Mouse (Mus musculus): ENCODE data around the gene Tcaf3. TPM values are rescaled to one million over a fixed set of nuclear protein-coding genes. Genes with fewer than 3 reads are reported as not detected.

Gene Tcaf3
- total RNA-seq, 1 experiment: not detected

DNA sequence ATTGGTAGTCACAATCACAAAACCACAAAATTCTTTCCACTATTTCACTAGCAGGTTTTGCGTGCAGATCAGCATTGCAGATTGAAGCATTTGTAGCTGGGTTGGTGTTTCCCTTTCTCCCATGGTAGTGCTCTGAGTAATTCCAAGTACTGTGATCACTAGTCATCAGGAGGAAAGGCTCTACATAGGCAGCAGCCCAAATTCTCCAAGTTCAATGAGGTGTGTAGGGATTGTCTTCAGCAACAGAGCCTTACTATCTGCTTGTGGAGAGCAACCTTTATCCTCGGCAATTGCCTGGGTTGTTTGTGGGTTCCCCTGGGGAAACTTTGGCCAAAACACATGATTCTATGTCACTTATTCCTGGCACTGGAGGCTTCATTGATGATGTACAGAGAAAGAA, 19.4 kb upstream of the Tcaf3 start:
- no peaks in the 10 kb centered on the region for H3K9me3 ChIP-seq (ENCODE audit: control insufficient read depth, insufficient read depth, low read depth, low read length)
- H3K9ac ChIP-seq (ENCODE audit: insufficient read depth, low read depth, low read length, poor library complexity, severe bottlenecking): no peak overlapping the region
- no peaks in the 10 kb centered on the region for H3K36me3 ChIP-seq (ENCODE audit: control insufficient read depth, insufficient read depth, low read length, poor library complexity, severe bottlenecking)
- in situ Hi-C loops (cut with MboI; ENCODE audit: low sequenced_read_pairs in 2 of 2, unreplicated experiment in 2 of 2): no loop called here
- no peak for DNase-seq (ENCODE audit: low read depth, low spot score)
- no peak overlapping the region for H3K4me3 ChIP-seq (ENCODE audit: insufficient read depth in 1 of 2, low read depth in 1 of 2, low read length in 2 of 2, poor library complexity in 1 of 2, severe bottlenecking in 1 of 2)
- TF ChIP-seq MAFK (IDR thresholded peaks at IDR 0.05; ENCODE audit: insufficient read depth, low read depth, low read length) (no peak), HCFC1 (IDR thresholded peaks at IDR 0.05; ENCODE audit: borderline replicate concordance, insufficient read depth, low read length) (no peak), CHD2 (IDR thresholded peaks at IDR 0.05; ENCODE audit: low read depth, low read length) (no peak)
- H3K27ac ChIP-seq (ENCODE audit: insufficient read depth, low read depth, low read length, poor library complexity, severe bottlenecking): no peak overlapping the region
- H3K4me1 ChIP-seq (ENCODE audit: control insufficient read depth in 2 of 2, insufficient read depth in 2 of 2, low read length in 2 of 2, poor library complexity in 1 of 2): no peaks in the 10 kb centered on the region

DNA sequence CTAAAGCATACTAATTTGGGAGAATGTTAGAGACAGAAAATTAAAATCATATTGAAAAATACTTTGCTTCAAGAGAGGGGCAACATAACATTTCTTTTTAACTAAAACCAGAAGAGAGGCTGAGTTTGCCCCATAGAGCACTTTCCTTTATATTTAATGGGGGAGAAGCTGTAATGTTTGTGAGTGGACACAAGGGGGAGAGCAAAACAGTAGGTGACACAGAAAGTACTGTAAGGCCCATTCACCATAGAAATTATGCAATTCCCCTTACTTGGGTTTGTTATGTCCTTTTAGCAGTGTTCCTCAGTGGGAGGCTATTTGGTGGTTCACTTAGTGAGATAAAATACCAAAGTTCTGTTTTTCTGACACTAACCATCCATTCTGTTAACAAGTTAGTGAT, 14.7 kb upstream of the Tcaf3 start:
- in situ Hi-C loops (cut with MboI; ENCODE audit: low sequenced_read_pairs in 2 of 2, unreplicated experiment in 2 of 2): no loop called here
- no peaks in the 10 kb centered on the region for H3K9me3 ChIP-seq (ENCODE audit: control insufficient read depth, insufficient read depth, low read depth, low read length)
- H3K4me3 ChIP-seq (ENCODE audit: insufficient read depth in 1 of 2, low read depth in 1 of 2, low read length in 2 of 2, poor library complexity in 1 of 2, severe bottlenecking in 1 of 2): no peak overlapping the region
- H3K36me3 ChIP-seq (ENCODE audit: control insufficient read depth, insufficient read depth, low read length, poor library complexity, severe bottlenecking): no peaks in the 10 kb centered on the region
- no peak overlapping the region for H3K27ac ChIP-seq (ENCODE audit: insufficient read depth, low read depth, low read length, poor library complexity, severe bottlenecking)
- H3K9ac ChIP-seq (ENCODE audit: insufficient read depth, low read depth, low read length, poor library complexity, severe bottlenecking): no peak overlapping the region
- DNase-seq (ENCODE audit: low read depth, low spot score): no peak
- no peaks in the 10 kb centered on the region for H3K4me1 ChIP-seq (ENCODE audit: control insufficient read depth in 2 of 2, insufficient read depth in 2 of 2, low read length in 2 of 2, poor library complexity in 1 of 2)
- TF ChIP-seq HCFC1 (IDR thresholded peaks at IDR 0.05; ENCODE audit: borderline replicate concordance, insufficient read depth, low read length) (no peak), CHD2 (IDR thresholded peaks at IDR 0.05; ENCODE audit: low read depth, low read length) (no peak), MAFK (IDR thresholded peaks at IDR 0.05; ENCODE audit: insufficient read depth, low read depth, low read length) (no peak), ZNF384 (IDR thresholded peaks at IDR 0.05; ENCODE audit: low read depth, low read length) (no peak), ZC3H11A (IDR thresholded peaks at IDR 0.05; ENCODE audit: borderline replicate concordance, low read depth, low read length) (peak; percentile 17; the same call in 1 of the 2 replicates)

DNA sequence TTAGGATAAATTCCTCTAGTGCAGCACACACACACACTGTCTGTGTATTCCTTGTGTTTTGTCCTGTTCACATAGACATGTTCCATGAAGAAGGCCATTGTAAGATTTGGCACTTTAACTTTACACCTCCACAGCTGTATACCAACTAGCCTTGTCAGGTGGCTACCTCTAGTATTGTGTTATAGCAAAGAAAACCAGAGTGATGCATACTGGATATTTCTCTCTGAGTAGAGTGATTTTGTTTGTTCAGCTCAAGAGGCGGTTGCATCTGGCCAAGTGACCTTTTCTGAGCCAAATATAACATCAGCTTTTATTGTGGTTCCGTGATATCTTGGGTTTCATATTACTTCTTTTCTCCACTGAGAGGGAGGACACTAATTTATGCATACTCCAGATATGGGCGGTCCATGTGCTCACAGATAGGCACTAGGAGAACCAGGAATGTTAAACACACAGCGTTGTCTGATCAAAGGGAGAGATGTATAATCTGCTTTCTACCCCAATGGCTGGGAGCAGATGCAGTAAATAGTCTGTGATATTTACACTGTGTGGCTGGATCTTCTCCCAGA, 13.5 kb upstream of the Tcaf3 start:
- Histone ChIP-seq H3K27ac (ENCODE audit: insufficient read depth, low read depth, low read length, poor library complexity, severe bottlenecking) (no peak overlapping the region), H3K9ac (ENCODE audit: insufficient read depth, low read depth, low read length, poor library complexity, severe bottlenecking) (no peak overlapping the region), H3K36me3 (ENCODE audit: control insufficient read depth, insufficient read depth, low read length, poor library complexity, severe bottlenecking) (no peaks in the 10 kb centered on the region), H3K9me3 (ENCODE audit: control insufficient read depth, insufficient read depth, low read depth, low read length) (no peaks in the 10 kb centered on the region), H3K4me3 (ENCODE audit: insufficient read depth in 1 of 2, low read depth in 1 of 2, low read length in 2 of 2, poor library complexity in 1 of 2, severe bottlenecking in 1 of 2) (no peak overlapping the region), H3K4me1 (ENCODE audit: control insufficient read depth in 2 of 2, insufficient read depth in 2 of 2, low read length in 2 of 2, poor library complexity in 1 of 2) (no peaks in the 10 kb centered on the region)
- no peak for DNase-seq (ENCODE audit: low read depth, low spot score)
- TF ChIP-seq MAFK (IDR thresholded peaks at IDR 0.05; ENCODE audit: insufficient read depth, low read depth, low read length) (no peak), CHD2 (IDR thresholded peaks at IDR 0.05; ENCODE audit: low read depth, low read length) (no peak), ZC3H11A (IDR thresholded peaks at IDR 0.05; ENCODE audit: borderline replicate concordance, low read depth, low read length) (no peak), HCFC1 (IDR thresholded peaks at IDR 0.05; ENCODE audit: borderline replicate concordance, insufficient read depth, low read length) (no peak), ZNF384 (IDR thresholded peaks at IDR 0.05; ENCODE audit: low read depth, low read length) (no peak)
- in situ Hi-C loops (cut with MboI; ENCODE audit: low sequenced_read_pairs in 2 of 2, unreplicated experiment in 2 of 2): no loop called here

DNA sequence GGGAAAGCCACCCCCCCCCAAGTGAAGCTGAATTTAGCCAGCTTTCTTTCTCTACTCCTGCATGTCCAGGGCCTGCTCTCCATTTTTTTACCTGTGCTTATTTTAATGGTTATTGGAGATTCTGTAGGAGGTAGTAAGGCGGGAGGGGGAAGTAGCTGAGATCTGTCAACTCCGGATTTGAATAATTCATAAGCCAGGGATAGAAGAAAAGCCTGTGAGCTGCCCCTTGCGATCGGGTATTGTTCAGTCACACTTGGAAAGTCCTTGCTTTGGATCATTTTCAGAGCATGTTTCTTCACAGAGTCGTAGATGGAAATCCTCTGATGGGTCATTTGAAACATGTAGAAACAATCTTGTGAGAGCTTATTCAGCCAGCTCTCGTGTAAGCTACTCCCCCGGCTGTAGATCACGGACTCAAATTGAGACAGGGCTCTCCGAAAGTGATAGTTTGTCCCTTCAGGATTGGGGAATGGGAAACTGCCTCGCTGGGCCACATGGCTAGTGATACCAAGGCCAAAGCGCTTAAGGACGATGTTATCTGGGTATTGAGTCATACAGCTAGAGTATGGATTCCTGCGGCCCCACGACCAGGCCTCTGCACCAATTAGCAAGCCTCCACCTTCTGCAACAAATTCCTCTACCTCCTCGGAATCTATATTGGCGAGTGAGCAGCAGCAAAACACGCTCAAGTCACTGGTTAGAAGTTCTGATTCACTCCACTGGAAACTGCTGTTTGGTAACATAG, 4.2 kb downstream of the Tcaf3 start:
- no peaks in the 10 kb centered on the region for H3K4me1 ChIP-seq (ENCODE audit: control insufficient read depth in 2 of 2, insufficient read depth in 2 of 2, low read length in 2 of 2, poor library complexity in 1 of 2)
- DNase-seq (ENCODE audit: low read depth, low spot score): no peak
- no peak overlapping the region for H3K27ac ChIP-seq (ENCODE audit: insufficient read depth, low read depth, low read length, poor library complexity, severe bottlenecking)
- H3K9ac ChIP-seq (ENCODE audit: insufficient read depth, low read depth, low read length, poor library complexity, severe bottlenecking): no peak overlapping the region
- no peaks in the 10 kb centered on the region for H3K9me3 ChIP-seq (ENCODE audit: control insufficient read depth, insufficient read depth, low read depth, low read length)
- no peaks in the 10 kb centered on the region for H3K36me3 ChIP-seq (ENCODE audit: control insufficient read depth, insufficient read depth, low read length, poor library complexity, severe bottlenecking)
- in situ Hi-C loops (cut with MboI; ENCODE audit: low sequenced_read_pairs in 2 of 2, unreplicated experiment in 2 of 2): no loop called here
- no peak overlapping the region for H3K4me3 ChIP-seq (ENCODE audit: insufficient read depth in 1 of 2, low read depth in 1 of 2, low read length in 2 of 2, poor library complexity in 1 of 2, severe bottlenecking in 1 of 2)
- TF ChIP-seq CHD2 (IDR thresholded peaks at IDR 0.05; ENCODE audit: low read depth, low read length) (no peak), MAFK (IDR thresholded peaks at IDR 0.05; ENCODE audit: insufficient read depth, low read depth, low read length) (no peak), ZNF384 (IDR thresholded peaks at IDR 0.05; ENCODE audit: low read depth, low read length) (no peak), HCFC1 (IDR thresholded peaks at IDR 0.05; ENCODE audit: borderline replicate concordance, insufficient read depth, low read length) (no peak), ZC3H11A (IDR thresholded peaks at IDR 0.05; ENCODE audit: borderline replicate concordance, low read depth, low read length) (no peak)
